Mouse (Mus musculus) midbrain, postnatal 0 days (tissue): Measurements from ENCODE around the gene Lep. TPM values are rescaled to one million over a fixed set of nuclear protein-coding genes. Genes with fewer than 3 reads are reported as not detected.

Source experiments
- ATAC-seq: fragments of 200-750 bp; cut with Nextera tagmentation; 2 replicates; pipeline ENCODE4 v1.8.0; 2017; ENCODE audit warnings: moderate number of reproducible peaks, mild to moderate bottlenecking, moderate TSS enrichment, moderate library complexity; ENCODE audit not compliant: low FRiP score
- DNase-seq: peaks from one replicate; pipeline ENCODE4 v3.0.0-alpha.2; 2015; ENCODE audit warnings: low spot score
- H3K27ac ChIP-seq: fragments of 300-500 bp; sonication (generic); 2 replicates; pipeline ENCODE4 v1.5.1; 2014; ENCODE audit warnings: low read depth, mild to moderate bottlenecking, low read length, mixed read lengths
- H3K27me3 ChIP-seq: fragments of 300-500 bp; sonication (generic); 2 replicates; pipeline ENCODE4 v1.6.1; 2014; ENCODE audit warnings: low read length, control low read depth, mixed read lengths; ENCODE audit not compliant: insufficient read depth
- H3K36me3 ChIP-seq: fragments of 300-500 bp; sonication (generic); 2 replicates; pipeline ENCODE4 v1.6.1; 2014; ENCODE audit warnings: low read length, control low read depth, mixed read lengths; ENCODE audit not compliant: insufficient read depth
- H3K4me1 ChIP-seq: fragments of 300-500 bp; sonication (generic); 2 replicates; pipeline ENCODE4 v1.6.1; 2014; ENCODE audit warnings: mild to moderate bottlenecking, control low read depth, antibody characterized with exemption, low read length, mixed read lengths; ENCODE audit not compliant: insufficient read depth
- H3K4me2 ChIP-seq: fragments of 300-500 bp; sonication (generic); 2 replicates; pipeline ENCODE4 v1.6.1; 2014; ENCODE audit warnings: low read depth, mild to moderate bottlenecking, low read length, mixed read lengths; ENCODE audit not compliant: poor library complexity, severe bottlenecking
- H3K4me3 ChIP-seq: fragments of 300-500 bp; sonication (generic); 2 replicates; pipeline ENCODE4 v1.5.1; 2014; ENCODE audit warnings: low read depth, mild to moderate bottlenecking, low read length, moderate library complexity
- H3K9ac ChIP-seq: fragments of 300-500 bp; sonication (generic); replicated peaks from 2 replicates; pipeline ENCODE4 v1.6.1; 2014; ENCODE audit warnings: mild to moderate bottlenecking, low read length, moderate library complexity, mixed read lengths; ENCODE audit not compliant: poor library complexity, severe bottlenecking
- H3K9me3 ChIP-seq: fragments of 300-500 bp; sonication (generic); 2 replicates; pipeline ENCODE4 v1.6.1; 2016; ENCODE audit warnings: low read length, control low read depth
- CTCF ChIP-seq: IDR thresholded peaks from 2 replicates; pipeline ENCODE4 v1.5.1; 2016; ENCODE audit warnings: antibody characterized with exemption, mild to moderate bottlenecking
- WGBS: fragments of 180-500 bp; shearing (Covaris S2); extraction: QIAGEN DNeasy Blood & Tissue Kit; methylation state at CpG from one replicate; pipeline ENCODE4 v1.1.7; 2014; 5-methylcytosine and 5-hydroxymethylcytosine counted together
- polyA plus RNA-seq: library from polyadenylated mRNA; unstranded; fragments of >200 nt; fragmentation: Nextera tagmentation; extraction: Ambion mirVana; gene quantifications from 2 replicates; pipeline ENCODE4 v1.2.1, GENCODE M21; 2015
- total RNA-seq: library from RNA; depleted of rRNA; stranded (reverse); fragments of >200 nt; gene quantifications from 2 replicates; pipeline ENCODE4 v1.2.3, GENCODE M21; 2014

Lep gene
- total and polyA plus RNA-seq, 2 experiments from 2014 or later = not detected

DNA sequence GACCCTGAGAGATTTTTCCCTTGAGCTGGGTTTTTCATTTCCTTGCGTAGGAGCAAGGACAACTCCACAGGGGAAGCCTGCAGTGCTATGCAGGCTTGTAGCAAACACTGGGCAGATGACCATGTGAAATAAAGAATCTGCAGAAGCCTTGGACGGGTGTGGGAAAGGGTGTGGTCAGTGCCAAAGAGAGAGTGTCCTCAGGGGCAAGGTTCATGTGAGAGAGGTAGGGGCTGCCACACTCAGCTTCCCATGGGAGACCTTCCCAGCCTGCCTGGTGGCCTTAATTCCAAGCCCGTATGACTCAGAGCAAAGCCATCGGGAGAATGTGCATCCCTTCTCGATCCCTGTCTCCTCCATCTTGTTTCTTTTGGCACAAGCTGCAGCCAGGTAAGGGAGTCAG is 39.1 kb upstream of the Lep start:
- ATAC-seq (no peak), DNase-seq (no peak)
- Histone ChIP-seq H3K9ac (no peak overlapping the region), H3K4me2 (no peak overlapping the region), H3K9me3 (no peaks in the 10 kb centered on the region), H3K27ac (no peak overlapping the region), H3K4me1 (peaks cover 16% of the 10 kb centered on the region; the same call in 1 of the 2 replicates), H3K36me3 (no peaks in the 10 kb centered on the region), H3K27me3 (peaks cover 8% of the 10 kb centered on the region; the same call in 1 of the 2 replicates), H3K4me3 (no peak overlapping the region)
- TF ChIP-seq CTCF = no peak
- WGBS = 86% methylated on average over 5 of the region's 5 CpGs

DNA sequence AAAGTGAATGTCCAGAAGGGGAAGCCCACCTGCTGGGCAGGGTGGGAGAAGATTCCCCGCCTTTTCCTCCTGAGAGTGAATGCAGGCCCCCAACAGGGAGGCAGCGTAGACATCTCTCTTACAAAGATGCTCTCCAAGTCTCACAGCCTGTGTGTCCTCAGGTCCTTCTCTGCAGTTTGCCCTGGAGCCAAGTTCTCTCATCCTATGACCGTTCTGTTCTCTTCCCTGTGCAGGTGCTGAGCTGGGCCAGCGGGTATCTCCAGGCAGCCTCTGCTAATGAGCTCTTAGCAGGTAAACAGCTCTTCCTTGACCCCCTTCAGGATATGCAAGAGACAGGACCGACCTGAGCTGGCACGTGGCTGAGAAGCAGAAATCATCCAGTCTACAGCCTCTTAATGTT is 38.5 kb upstream of the Lep start:
- H3K4me3 ChIP-seq = no peak overlapping the region
- H3K4me2 ChIP-seq = no peak overlapping the region
- H3K9ac ChIP-seq = no peak overlapping the region
- no peaks in the 10 kb centered on the region for H3K36me3 ChIP-seq
- no peak for TF ChIP-seq CTCF
- no peak overlapping the region for H3K27ac ChIP-seq
- DNase-seq = no peak
- H3K27me3 ChIP-seq = peaks cover 8% of the 10 kb centered on the region; the same call in 1 of the 2 replicates
- 69% methylated on average over 6 of the region's 6 CpGs for WGBS
- no peaks in the 10 kb centered on the region for H3K9me3 ChIP-seq
- peaks cover 14% of the 10 kb centered on the region; the same call in 1 of the 2 replicates for H3K4me1 ChIP-seq
- ATAC-seq = no peak

DNA sequence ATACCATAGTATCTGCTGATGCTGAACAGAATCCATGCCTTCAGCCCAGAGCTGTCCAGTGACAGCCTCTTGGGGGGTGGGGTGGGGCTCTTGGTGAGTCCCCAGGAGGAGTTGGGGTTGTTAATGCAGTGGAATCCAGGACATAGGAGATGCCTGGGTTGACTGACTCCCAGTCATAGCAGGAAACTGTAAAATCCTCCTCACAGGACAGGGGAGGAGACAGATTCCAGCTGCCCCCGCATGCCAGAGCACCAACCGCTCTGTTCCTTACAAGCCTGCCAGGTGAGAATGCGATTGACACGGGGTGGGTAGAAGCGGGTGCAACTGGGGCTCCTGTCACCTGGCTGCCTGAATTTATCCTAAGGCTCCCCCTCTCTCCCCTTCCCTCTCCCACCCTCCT is 37.9 kb upstream of the Lep start:
- WGBS = 88% methylated on average over 5 of the region's 5 CpGs
- Histone ChIP-seq H3K9ac (no peak overlapping the region), H3K27me3 (peaks cover 8% of the 10 kb centered on the region; the same call in 1 of the 2 replicates), H3K27ac (no peak overlapping the region), H3K4me3 (no peak overlapping the region), H3K9me3 (no peaks in the 10 kb centered on the region), H3K4me1 (peaks cover 8% of the 10 kb centered on the region; the same call in 1 of the 2 replicates), H3K36me3 (no peaks in the 10 kb centered on the region), H3K4me2 (no peak overlapping the region)
- no peak for ATAC-seq
- no peak for DNase-seq
- no peak for TF ChIP-seq CTCF

DNA sequence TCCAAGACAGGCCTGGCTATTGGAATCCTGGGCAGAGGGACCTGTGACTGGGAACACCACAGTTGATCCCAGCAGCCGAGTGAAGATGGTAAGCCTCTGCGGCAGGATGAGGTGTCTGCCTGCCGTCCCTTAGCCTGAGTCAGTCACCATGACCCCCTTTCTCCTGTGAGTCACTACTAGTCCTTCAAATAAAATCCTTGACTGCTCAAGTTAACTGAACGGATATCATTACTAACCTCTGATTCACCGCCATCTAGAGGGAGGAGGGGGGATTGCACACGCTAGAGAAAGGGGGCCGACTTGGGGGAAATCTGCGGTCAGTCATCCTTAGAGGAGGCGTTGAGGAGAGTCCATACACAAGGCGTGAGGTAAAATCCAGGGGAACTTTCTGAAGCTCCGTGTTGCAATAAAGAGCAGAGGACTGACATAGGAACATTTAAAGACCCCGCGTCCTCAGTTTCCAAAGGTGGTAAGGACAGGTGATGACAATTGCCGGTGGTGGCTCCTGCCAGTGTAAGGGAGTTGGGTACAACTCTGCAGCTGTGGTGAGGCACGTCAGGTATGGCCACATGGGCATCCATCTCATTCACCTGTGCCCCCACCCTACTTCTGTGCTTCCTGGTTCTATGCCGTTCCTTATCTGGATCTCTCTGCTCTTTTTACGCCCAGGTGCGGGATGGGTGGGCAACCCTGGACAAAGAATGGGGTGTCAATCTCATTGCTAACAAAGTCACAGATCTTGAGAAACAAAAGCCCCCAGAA is 36.6 kb upstream of the Lep start:
- Histone ChIP-seq H3K27me3 (peaks cover 8% of the 10 kb centered on the region; the same call in 1 of the 2 replicates), H3K9ac (no peak overlapping the region), H3K4me1 (no peaks in the 10 kb centered on the region), H3K27ac (no peak overlapping the region), H3K9me3 (no peaks in the 10 kb centered on the region), H3K4me2 (0 out of 2 replicates have a peak overlapping the region, but pooled peaks have one; percentile 32), H3K4me3 (no peak overlapping the region), H3K36me3 (no peaks in the 10 kb centered on the region)
- 32% methylated on average over 18 of the region's 18 CpGs for WGBS
- DNase-seq (peak; percentile 81), ATAC-seq (peak; percentile 33)
- peak; percentile 88 for TF ChIP-seq CTCF

DNA sequence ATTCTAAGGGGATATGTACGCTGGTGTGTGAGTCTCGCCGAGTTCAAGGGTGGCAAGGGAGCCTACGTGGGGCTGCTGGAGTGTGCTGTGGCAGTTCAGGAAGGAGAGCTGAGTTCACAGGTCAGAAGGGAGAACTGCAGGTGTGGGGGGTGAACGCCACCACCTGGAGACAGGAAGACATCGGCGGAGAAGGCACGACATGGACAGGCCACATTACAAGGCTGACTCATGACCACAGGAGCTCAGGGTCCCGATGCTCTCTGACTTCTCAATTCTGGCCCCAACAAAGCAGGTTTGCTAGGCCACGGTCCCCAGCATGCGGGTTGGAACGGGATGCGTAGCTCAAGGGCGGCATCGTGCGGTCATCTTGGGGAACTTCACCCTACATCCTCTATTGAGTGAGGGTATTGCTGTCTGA is 36.0 kb upstream of the Lep start:
- no peaks in the 10 kb centered on the region for H3K36me3 ChIP-seq
- WGBS = 8% methylated on average over 16 of the region's 16 CpGs
- TF ChIP-seq CTCF = peak; percentile 98
- H3K9ac ChIP-seq = no peak overlapping the region
- ATAC-seq (peak; percentile 78), DNase-seq (peak; percentile 87)
- H3K9me3 ChIP-seq = no peaks in the 10 kb centered on the region
- peak overlapping the region; percentile 32 for H3K4me2 ChIP-seq
- peaks cover 8% of the 10 kb centered on the region; the same call in 1 of the 2 replicates for H3K27me3 ChIP-seq
- no peaks in the 10 kb centered on the region for H3K4me1 ChIP-seq
- H3K4me3 ChIP-seq = no peak overlapping the region
- H3K27ac ChIP-seq = no peak overlapping the region

DNA sequence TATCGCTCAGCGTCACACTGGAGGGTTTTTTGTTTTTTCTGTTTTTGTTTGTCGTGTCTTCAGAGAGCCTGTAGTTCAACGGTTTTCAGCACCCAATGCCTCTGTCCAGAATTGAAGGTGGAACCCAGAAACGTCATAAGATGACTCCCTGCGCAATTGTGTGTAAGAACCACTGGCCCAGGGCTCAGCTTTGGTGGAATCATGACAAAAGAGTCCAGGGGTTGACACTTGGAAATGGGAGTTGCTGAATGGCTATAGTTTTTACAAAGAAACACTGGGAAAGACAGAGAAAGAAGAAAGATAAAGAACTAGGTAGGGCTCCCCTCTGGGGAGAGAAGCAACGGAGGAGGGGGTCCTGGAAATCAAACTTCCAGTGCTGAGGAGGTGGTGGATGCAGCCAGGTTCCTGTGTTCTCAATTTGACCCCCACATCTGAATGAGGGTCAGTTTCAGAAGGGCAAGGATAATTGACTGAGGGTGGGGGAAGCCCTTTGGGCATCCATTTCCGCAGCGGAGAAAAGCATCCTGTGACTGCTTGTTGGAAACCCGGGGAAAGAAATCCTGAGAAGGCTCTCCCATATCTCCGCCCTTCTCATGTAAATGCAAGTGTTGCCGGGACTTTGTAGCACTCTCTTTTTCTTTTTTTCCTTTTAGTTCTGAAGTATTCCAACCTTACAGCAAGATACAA is 34.1 kb upstream of the Lep start:
- H3K4me2 ChIP-seq = no peak overlapping the region
- no peak overlapping the region for H3K27ac ChIP-seq
- H3K4me1 ChIP-seq = no peaks in the 10 kb centered on the region
- DNase-seq (no peak), ATAC-seq (no peak)
- no peaks in the 10 kb centered on the region for H3K36me3 ChIP-seq
- H3K27me3 ChIP-seq = peaks cover 8% of the 10 kb centered on the region; the same call in 1 of the 2 replicates
- no peak overlapping the region for H3K4me3 ChIP-seq
- TF ChIP-seq CTCF = no peak
- no peaks in the 10 kb centered on the region for H3K9me3 ChIP-seq
- H3K9ac ChIP-seq = no peak overlapping the region
- WGBS = 41% methylated on average over 12 of the region's 12 CpGs
